Mouse (Mus musculus) neural tube, embryonic 10.5 days (tissue): ENCODE results near the gene Ctla4.

Source experiments
- DNase-seq: peaks from one replicate; pipeline ENCODE4 v3.0.0-alpha.2; 2017; ENCODE audit warnings: low spot score; ENCODE audit errors: extremely low spot score

Gene Ctla4

GRCm38 (mm10) chr1:60960451-60960850 is 73.7 kb downstream of the Ctla4 start:
- no peak for DNase-seq

GRCm38 (mm10) chr1:60961080-60961479 is 74.3 kb downstream of the Ctla4 start:
- no peak for DNase-seq

GRCm38 (mm10) chr1:60962095-60962494 is 75.3 kb downstream of the Ctla4 start:
- DNase-seq = no peak
